Mouse (Mus musculus): ENCODE measurements at regions not wholly inside any gene's neighbourhood (a gene's known extent, or its start where the extent isn't known, plus 50 kb on each side); places are given as distances from the start of the nearest gene placed in this dataset.

DNA sequence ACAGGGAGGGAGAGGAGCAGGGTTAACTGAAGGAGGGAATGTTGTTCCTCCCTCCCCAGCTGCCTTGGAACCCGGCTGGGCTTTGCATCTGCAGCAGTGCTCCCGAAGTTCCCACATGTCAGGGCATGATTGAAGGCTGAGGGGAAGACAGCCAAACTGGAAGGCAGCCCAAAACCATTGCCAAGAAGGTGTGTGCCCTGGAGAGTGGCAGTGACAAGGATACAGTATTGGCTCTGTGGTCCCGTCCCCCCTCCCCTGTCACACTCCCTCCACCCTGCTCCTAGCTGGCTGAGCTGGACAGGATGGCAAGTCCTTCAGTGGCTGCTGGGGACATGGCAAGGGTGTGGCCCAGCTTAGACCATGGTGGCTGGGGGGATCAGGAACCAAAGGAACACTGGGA lies 79.1 kb downstream of the Cyp26b1 start:
- H3K36me3 ChIP-seq, result no peaks in the 10 kb centered on the region
- no peaks in the 10 kb centered on the region for H3K4me1 ChIP-seq (replicated peaks)
- no peak overlapping the region for H3K4me2 ChIP-seq
- no peak overlapping the region for H3K9ac ChIP-seq
- no peak overlapping the region for H3K4me3 ChIP-seq
- H3K27ac ChIP-seq (ENCODE audit: poor library complexity, severe bottlenecking), result no peak overlapping the region
- WGBS, result 33% methylated on average over 3 of the region's 3 CpGs
- ATAC-seq (ENCODE audit: insufficient number of reproducible peaks, low FRiP score), result no peak
- peaks cover 24% of the 10 kb centered on the region; the same call in 1 of the 2 replicates for H3K27me3 ChIP-seq (replicated peaks)
- H3K9me3 ChIP-seq (replicated peaks), result no peaks in the 10 kb centered on the region

DNA sequence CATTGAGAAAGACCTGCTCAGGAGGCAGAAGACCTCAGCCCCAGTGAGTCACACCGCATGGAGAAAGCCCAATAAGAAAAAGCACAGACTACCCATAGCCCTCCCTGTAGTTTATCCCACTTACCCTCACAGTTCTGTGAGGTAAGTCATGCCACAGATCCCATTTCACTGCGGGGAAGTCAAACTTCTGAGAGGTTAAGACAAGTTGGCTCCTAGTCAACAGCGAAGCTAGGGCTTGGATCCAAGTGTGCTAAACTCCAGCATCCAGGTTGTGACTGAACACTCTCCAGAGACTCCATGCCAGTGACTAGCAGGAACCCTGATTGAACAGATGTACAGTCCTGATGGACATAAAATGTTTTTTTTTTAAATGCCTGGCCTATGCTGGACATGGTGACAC lies 85.1 kb downstream of the Cyp26b1 start:
- ATAC-seq (ENCODE audit: insufficient number of reproducible peaks, low FRiP score), result no peak

DNA sequence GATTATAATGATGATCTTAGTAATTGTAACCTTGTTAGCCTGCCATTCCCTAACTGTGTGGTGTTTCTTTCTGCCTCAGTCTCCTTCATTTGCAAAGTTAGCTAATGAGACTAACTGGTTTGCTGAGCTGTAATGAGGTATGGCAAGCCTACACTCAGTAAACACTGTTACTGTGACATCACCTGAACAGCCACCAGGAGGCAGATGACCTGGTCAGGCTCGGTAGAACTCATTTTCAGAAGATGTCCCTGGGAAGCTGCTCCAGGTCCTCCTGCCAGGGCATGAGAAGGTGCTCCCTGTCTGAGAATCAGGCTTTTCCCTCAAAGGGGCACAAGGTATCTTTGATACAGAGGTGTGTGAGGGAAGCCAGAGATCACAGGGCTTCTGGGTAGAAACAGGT lies 87.0 kb downstream of the Cyp26b1 start:
- WGBS, result 28% methylated on average over 1 of the region's 1 CpGs
- ATAC-seq (ENCODE audit: insufficient number of reproducible peaks, low FRiP score), result no peak

More for the DNA sequence above, 85.1 kb downstream of the Cyp26b1 start:
- Histone ChIP-seq H3K4me3 (no peak overlapping the region), H3K36me3 (no peaks in the 10 kb centered on the region), H3K27ac (ENCODE audit: poor library complexity, severe bottlenecking) (no peak overlapping the region), H3K9me3 (replicated peaks) (no peaks in the 10 kb centered on the region), H3K4me1 (replicated peaks) (peaks cover 7% of the 10 kb centered on the region), H3K4me2 (no peak overlapping the region), H3K9ac (no peak overlapping the region), H3K27me3 (replicated peaks) (peaks cover 13% of the 10 kb centered on the region; the same call in 1 of the 2 replicates)
- WGBS, result 75% methylated on average over 3 of the region's 3 CpGs

DNA sequence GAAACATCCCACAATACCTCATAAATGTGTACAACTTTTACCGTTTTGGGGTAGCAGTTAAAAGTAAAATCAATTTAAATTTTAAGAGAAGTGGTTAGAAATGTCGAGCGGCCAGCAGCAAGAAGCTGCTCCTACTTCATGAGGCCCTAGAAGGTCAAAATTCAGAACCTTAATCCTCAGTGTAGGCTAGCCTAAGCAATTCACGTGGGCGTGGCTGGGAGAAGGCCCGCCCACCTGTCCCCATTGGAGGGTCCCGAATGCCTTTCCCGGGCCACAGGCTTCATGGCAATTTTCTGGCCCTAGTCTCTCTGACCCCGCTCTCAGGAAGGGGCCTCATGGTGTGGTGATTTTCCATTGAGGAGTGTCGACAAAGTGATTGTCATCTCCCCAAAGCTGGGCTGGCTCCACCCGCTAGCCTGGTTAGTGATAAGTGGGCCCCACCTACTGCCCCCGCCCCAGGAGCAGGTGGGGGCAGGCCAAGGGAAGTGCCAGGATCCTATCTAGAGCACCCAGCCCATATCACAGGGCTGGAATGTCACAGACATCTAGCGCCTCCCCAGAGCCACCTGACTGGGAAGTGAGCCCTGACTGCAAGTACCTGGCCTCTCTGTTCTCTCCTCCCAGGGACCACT lies 93.3 kb downstream of the Cyp26b1 start:
- H3K4me2 ChIP-seq, result no peak overlapping the region
- no peak overlapping the region for H3K9ac ChIP-seq
- ATAC-seq (ENCODE audit: insufficient number of reproducible peaks, low FRiP score), result no peak
- no peak overlapping the region for H3K27ac ChIP-seq (ENCODE audit: poor library complexity, severe bottlenecking)
- no peak overlapping the region for H3K4me3 ChIP-seq
- H3K4me1 ChIP-seq (replicated peaks), result peaks cover 26% of the 10 kb centered on the region
- no peaks in the 10 kb centered on the region for H3K36me3 ChIP-seq
- H3K9me3 ChIP-seq (replicated peaks), result no peaks in the 10 kb centered on the region
- 28% methylated on average over 13 of the region's 13 CpGs for WGBS
- peaks cover 7% of the 10 kb centered on the region for H3K27me3 ChIP-seq (replicated peaks)

More for the DNA sequence above, 87.0 kb downstream of the Cyp26b1 start:
- Histone ChIP-seq H3K36me3 (no peaks in the 10 kb centered on the region), H3K4me3 (no peak overlapping the region), H3K4me2 (no peak overlapping the region), H3K27ac (ENCODE audit: poor library complexity, severe bottlenecking) (no peak overlapping the region), H3K4me1 (replicated peaks) (peaks cover 8% of the 10 kb centered on the region), H3K27me3 (replicated peaks) (no peaks in the 10 kb centered on the region; the same call in 1 of the 2 replicates), H3K9me3 (replicated peaks) (no peaks in the 10 kb centered on the region), H3K9ac (no peak overlapping the region)

DNA sequence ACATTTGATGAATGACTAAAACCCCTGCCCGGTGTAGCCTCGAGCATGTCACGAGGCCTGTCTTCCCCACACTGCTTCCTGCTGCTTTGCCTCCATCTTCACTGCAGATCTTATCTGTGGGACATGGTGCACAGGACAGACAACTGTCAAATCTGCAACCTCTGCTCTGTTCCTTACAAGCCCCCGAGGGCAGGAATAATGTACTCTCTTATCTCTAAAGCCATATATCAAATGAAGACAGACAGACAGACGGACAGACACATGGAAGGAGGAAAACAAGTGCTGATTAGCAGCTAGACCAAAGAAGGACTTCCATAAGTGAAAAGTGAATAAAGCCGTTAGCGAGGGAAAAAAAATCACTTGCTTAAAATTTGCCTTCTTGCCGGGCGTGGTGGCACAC lies 95.6 kb downstream of the Cyp26b1 start:
- H3K4me1 ChIP-seq (replicated peaks), result peaks cover 18% of the 10 kb centered on the region
- ATAC-seq (ENCODE audit: insufficient number of reproducible peaks, low FRiP score), result no peak
- WGBS, result 53% methylated on average over 9 of the region's 9 CpGs
- no peaks in the 10 kb centered on the region for H3K9me3 ChIP-seq (replicated peaks)
- H3K4me2 ChIP-seq, result no peak overlapping the region
- no peak overlapping the region for H3K4me3 ChIP-seq
- H3K27me3 ChIP-seq (replicated peaks), result peaks cover 7% of the 10 kb centered on the region
- H3K36me3 ChIP-seq, result no peaks in the 10 kb centered on the region
- no peak overlapping the region for H3K27ac ChIP-seq (ENCODE audit: poor library complexity, severe bottlenecking)
- H3K9ac ChIP-seq, result no peak overlapping the region

DNA sequence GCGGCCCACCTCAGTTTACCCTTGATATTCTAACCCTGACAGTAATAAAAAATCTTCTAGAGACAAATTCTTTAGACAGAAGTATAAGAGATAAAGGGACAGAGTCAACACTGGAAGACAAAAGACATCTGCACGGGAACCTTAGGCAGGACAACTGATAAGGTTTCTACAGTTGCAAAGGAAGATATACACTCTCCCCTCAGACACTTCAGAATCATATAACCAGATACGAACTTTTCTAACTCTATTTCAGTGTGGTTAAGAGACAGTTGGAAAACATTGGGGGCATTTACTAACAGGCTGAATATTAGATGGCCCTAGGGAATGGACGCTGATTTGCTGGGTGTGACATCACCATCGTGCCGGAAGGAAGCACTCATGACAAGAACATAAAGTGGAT lies 100.0 kb downstream of the Cyp26b1 start:
- Histone ChIP-seq H3K27me3 (replicated peaks) (no peaks in the 10 kb centered on the region; the same call in 1 of the 2 replicates), H3K36me3 (no peaks in the 10 kb centered on the region), H3K9ac (no peak overlapping the region), H3K4me2 (no peak overlapping the region), H3K9me3 (replicated peaks) (no peaks in the 10 kb centered on the region), H3K27ac (ENCODE audit: poor library complexity, severe bottlenecking) (no peak overlapping the region), H3K4me1 (replicated peaks) (peaks cover 9% of the 10 kb centered on the region; the same call in 1 of the 2 replicates), H3K4me3 (no peak overlapping the region)
- no peak for ATAC-seq (ENCODE audit: insufficient number of reproducible peaks, low FRiP score)
- WGBS, result 53% methylated on average over 6 of the region's 6 CpGs

DNA sequence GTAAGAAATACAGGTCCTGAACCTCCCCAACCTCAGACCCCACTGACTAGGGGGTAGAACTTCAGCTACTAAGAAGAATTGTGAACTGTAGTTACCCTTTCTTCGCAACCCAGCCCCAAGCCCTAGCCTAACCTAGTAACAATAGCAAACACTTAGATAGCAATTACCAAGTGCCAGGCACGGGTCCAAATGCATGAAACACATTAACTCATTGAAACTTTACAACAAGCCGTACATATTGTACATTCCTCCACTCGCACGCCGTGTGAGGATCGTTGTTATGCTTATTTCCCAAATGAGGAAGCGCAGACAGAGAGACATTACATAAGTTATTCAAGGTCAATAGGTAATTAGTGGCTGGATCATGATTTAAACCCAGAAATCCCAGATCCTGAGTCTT lies 100.5 kb downstream of the Cyp26b1 start:
- H3K9ac ChIP-seq, result no peak overlapping the region
- no peak for ATAC-seq (ENCODE audit: insufficient number of reproducible peaks, low FRiP score)
- no peaks in the 10 kb centered on the region; the same call in 1 of the 2 replicates for H3K27me3 ChIP-seq (replicated peaks)
- H3K4me1 ChIP-seq (replicated peaks), result peaks cover 9% of the 10 kb centered on the region; the same call in 1 of the 2 replicates
- no peak overlapping the region for H3K4me3 ChIP-seq
- WGBS, result 83% methylated on average over 8 of the region's 8 CpGs
- no peak overlapping the region for H3K27ac ChIP-seq (ENCODE audit: poor library complexity, severe bottlenecking)
- H3K36me3 ChIP-seq, result no peaks in the 10 kb centered on the region
- no peak overlapping the region for H3K4me2 ChIP-seq
- no peaks in the 10 kb centered on the region for H3K9me3 ChIP-seq (replicated peaks)

DNA sequence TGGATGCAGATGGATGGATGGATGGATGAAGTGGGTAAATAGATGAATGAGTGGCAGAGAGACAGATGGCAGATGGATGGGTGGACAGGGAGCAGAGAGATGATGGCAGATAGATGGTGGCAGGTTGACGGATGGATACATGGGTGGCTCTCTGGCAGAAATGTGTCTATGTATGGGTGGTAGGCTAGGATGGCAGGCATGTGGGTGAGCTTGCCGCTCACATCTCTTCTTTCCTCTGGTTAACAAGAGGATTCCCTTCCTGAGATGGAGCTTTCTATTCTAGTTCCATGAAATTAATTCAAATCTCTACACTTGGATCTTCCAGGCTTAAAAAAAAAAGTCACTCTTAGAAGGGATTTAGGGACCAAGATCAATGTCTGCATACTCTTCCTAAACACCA lies 101.1 kb downstream of the Cyp26b1 start:
- Histone ChIP-seq H3K36me3 (no peaks in the 10 kb centered on the region), H3K4me2 (no peak overlapping the region), H3K4me3 (no peak overlapping the region), H3K27me3 (replicated peaks) (no peaks in the 10 kb centered on the region), H3K27ac (ENCODE audit: poor library complexity, severe bottlenecking) (no peak overlapping the region), H3K9me3 (replicated peaks) (no peaks in the 10 kb centered on the region), H3K9ac (no peak overlapping the region), H3K4me1 (replicated peaks) (peaks cover 6% of the 10 kb centered on the region; the same call in 1 of the 2 replicates)
- WGBS, result 83% methylated on average over 2 of the region's 2 CpGs
- no peak for ATAC-seq (ENCODE audit: insufficient number of reproducible peaks, low FRiP score)

DNA sequence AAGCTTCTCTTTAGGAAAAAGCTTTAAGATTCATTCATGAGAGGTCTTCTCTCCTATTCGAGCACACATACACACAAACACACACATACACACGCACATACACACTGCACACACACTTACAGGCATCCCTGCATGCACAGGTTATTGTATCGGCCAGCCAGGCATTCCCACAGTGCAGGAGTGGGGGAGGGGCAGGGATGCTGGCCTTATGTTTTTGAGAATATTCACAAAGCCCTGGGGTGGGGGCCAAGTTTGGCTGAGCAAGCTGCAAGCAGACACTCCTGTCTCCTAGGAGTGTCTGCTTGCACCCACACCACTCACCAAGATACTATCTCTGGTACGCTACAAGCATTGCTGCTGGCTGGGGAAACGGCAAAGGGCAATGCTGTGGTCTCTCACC lies 102.6 kb downstream of the Cyp26b1 start:
- no peaks in the 10 kb centered on the region for H3K36me3 ChIP-seq
- H3K27me3 ChIP-seq (replicated peaks), result no peaks in the 10 kb centered on the region
- H3K4me1 ChIP-seq (replicated peaks), result no peaks in the 10 kb centered on the region
- WGBS, result 74% methylated on average over 5 of the region's 5 CpGs
- H3K4me3 ChIP-seq, result no peak overlapping the region
- ATAC-seq (ENCODE audit: insufficient number of reproducible peaks, low FRiP score), result no peak
- no peak overlapping the region for H3K4me2 ChIP-seq
- H3K9me3 ChIP-seq (replicated peaks), result no peaks in the 10 kb centered on the region
- no peak overlapping the region for H3K27ac ChIP-seq (ENCODE audit: poor library complexity, severe bottlenecking)
- no peak overlapping the region for H3K9ac ChIP-seq

DNA sequence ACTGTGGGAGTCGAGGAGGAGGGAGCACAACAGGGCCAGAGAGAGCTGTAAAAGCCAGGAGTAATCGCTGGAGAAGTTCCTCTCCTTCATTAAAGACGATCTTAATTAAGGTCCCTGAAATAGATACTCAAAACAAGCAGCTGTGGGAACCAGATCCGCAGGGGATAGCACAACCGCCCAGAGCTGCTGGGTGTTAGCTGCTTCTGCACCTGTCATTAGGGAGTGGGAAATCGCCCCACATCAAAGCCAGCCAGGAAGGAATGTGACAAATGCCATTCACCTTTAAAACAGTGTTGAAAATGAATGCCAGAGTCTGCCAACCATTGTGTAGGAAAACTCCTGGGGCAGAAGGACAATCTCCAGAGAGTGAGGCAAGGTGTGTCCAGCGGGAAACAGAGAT lies 112.5 kb downstream of the Cyp26b1 start:
- Histone ChIP-seq H3K4me3 (no peak overlapping the region), H3K4me1 (replicated peaks) (0 out of 2 replicates have a peak, but pooled peaks cover 6% of the 10 kb centered on the region), H3K36me3 (no peaks in the 10 kb centered on the region), H3K4me2 (no peak overlapping the region), H3K27ac (ENCODE audit: poor library complexity, severe bottlenecking) (no peak overlapping the region), H3K9me3 (replicated peaks) (no peaks in the 10 kb centered on the region), H3K27me3 (replicated peaks) (peaks cover 19% of the 10 kb centered on the region; the same call in 1 of the 2 replicates), H3K9ac (no peak overlapping the region)
- ATAC-seq (ENCODE audit: insufficient number of reproducible peaks, low FRiP score), result no peak
- 30% methylated on average over 7 of the region's 7 CpGs for WGBS

DNA sequence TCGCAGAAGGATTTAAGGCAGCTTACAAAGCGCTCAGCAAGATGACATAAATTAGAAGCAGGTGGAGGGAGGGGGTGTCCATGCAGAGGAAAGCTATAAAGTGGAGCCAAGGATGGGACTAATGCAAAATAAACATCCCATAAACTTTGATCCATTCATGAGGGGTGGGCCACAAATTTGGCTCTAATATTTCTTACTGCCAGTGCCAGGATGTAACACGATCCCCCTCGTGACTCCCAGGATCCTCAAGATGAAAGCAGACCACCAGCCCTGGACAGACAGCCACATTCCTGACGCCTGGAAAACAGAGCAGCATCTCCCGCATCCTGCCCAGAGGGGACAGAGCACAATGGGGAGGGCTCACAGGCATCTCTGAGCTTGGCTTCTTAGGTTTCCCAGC lies 116.6 kb downstream of the Cyp26b1 start:
- Histone ChIP-seq H3K27ac (ENCODE audit: poor library complexity, severe bottlenecking) (no peak overlapping the region), H3K4me3 (no peak overlapping the region), H3K4me2 (no peak overlapping the region), H3K36me3 (no peaks in the 10 kb centered on the region), H3K4me1 (replicated peaks) (0 out of 2 replicates have a peak, but pooled peaks cover 7% of the 10 kb centered on the region), H3K9me3 (replicated peaks) (no peaks in the 10 kb centered on the region), H3K27me3 (replicated peaks) (peaks cover 10% of the 10 kb centered on the region; the same call in 1 of the 2 replicates), H3K9ac (no peak overlapping the region)
- WGBS, result 40% methylated on average over 6 of the region's 6 CpGs
- no peak for ATAC-seq (ENCODE audit: insufficient number of reproducible peaks, low FRiP score)

DNA sequence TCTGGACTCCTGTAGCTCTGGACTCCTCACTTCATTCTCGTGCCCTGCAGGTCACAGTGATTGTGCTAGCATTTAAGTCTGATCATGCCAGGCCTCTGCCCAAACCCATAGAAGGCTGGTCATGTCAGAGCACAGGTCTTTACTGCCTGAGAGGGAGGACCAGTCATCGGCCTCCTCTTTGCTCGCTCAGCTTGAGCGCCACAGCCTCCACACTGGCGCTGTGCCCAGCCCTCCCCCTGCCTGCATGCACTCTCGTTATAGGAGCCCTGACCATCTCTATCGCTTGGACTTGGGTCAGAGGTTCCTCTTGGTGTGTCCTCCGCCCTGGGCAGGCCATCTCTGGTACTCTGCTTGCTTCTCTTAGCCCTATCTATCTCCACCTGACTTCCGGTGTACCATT lies 117.2 kb downstream of the Cyp26b1 start:
- no peak overlapping the region for H3K4me3 ChIP-seq
- H3K9me3 ChIP-seq (replicated peaks), result no peaks in the 10 kb centered on the region
- WGBS, result 50% methylated on average over 9 of the region's 9 CpGs
- no peak for ATAC-seq (ENCODE audit: insufficient number of reproducible peaks, low FRiP score)
- no peak overlapping the region for H3K9ac ChIP-seq
- 0 out of 2 replicates have a peak, but pooled peaks cover 7% of the 10 kb centered on the region for H3K4me1 ChIP-seq (replicated peaks)
- H3K36me3 ChIP-seq, result no peaks in the 10 kb centered on the region
- no peak overlapping the region for H3K27ac ChIP-seq (ENCODE audit: poor library complexity, severe bottlenecking)
- peaks cover 8% of the 10 kb centered on the region; the same call in 1 of the 2 replicates for H3K27me3 ChIP-seq (replicated peaks)
- no peak overlapping the region for H3K4me2 ChIP-seq

Measured in heart, embryonic 12.5 days (tissue).